Comparison of ENCODE assay signal across 25 mouse cellular contexts in the genomic region with DNA sequence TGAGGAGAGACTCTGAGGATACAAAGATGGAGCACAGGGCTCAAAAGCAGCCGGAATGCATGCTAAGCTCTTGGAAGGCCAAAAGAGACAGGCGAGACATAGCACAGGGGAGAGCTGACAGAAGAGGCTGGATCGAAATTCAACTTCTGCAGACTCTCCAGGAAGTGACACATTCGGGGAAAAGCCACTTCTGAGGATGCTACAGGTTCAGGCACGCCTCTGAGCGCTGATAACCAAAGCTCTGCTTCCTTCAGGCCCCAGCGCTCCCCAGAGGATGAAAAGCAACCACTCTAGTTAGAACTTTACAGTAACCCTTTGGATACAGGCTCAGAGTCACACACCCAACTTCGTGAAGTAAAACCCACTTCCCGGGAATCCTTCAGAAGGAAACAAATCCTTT.
DNase-seq lines count a peak whose midpoint lies in the region; ATAC-seq lines count a peak whose summit lies in the region.
"Had no signal": no experiment of that assay in that cellular context is flagged by ENCODE, and none has a peak within 500 bp of the region (broad histone marks: within the 10 kb centered on the region; RNA-seq: fewer than 3 reads in every experiment).

No protein-coding gene starts in this region.

- no peaks in the 10 kb centered on the region for H3K27me3 ChIP-seq in heart, embryonic 10.5 days (ENCODE audit: insufficient read depth, poor library complexity, severe bottlenecking)
- H3K27me3 ChIP-seq: forebrain, embryonic 15.5 days; heart, embryonic 15.5 days; hindbrain, embryonic 15.5 days; limb, embryonic 13.5 days; liver, embryonic 13.5 days; neural tube, embryonic 15.5 days had no signal

- peak overlapping the region; percentile 24; the same call in 1 of the 2 replicates for H3K27ac ChIP-seq in heart, embryonic 10.5 days
- H3K27ac ChIP-seq: forebrain, embryonic 15.5 days; hindbrain, embryonic 15.5 days; layer of hippocampus, adult 2 months; limb, embryonic 13.5 days; liver, embryonic 13.5 days; neural tube, embryonic 15.5 days; stomach, postnatal 0 days had no signal

- peaks cover 13% of the 10 kb centered on the region; the same call in 1 of the 2 replicates for H3K36me3 ChIP-seq in heart, embryonic 10.5 days
- H3K36me3 ChIP-seq: heart, embryonic 15.5 days; liver, embryonic 13.5 days had no signal

- WGBS in heart, embryonic 10.5 days: 28% methylated on average over 9 of the region's 9 CpGs

- H3K4me3 ChIP-seq in heart, embryonic 10.5 days: no peak overlapping the region
- H3K4me3 ChIP-seq: forebrain, embryonic 15.5 days; heart, embryonic 15.5 days; hindbrain, embryonic 15.5 days; layer of hippocampus, adult 2 months; limb, embryonic 13.5 days; liver, embryonic 13.5 days; neural tube, embryonic 15.5 days had no signal

- no peak for DNase-seq in heart, embryonic 10.5 days (ENCODE audit: low spot score)
- DNase-seq in heart, adult 18-20 months: no peak
- peak; percentile 64 for DNase-seq in 416B (ENCODE audit: low read depth)
- peak; percentile 48 for DNase-seq in thymus, postnatal 14 days
- DNase-seq in cerebellum, postnatal 14 days: no peak
- DNase-seq in gastrocnemius, postnatal 4 days (ENCODE audit: low spot score in 2 of 2): no peak
- DNase-seq in adrenal gland, postnatal 10 days: no peak
- DNase-seq: cerebellum, adult 18-20 months; cerebellum, postnatal 25 days; embryo, embryonic 11 days; gastrocnemius, postnatal 14 days; kidney, postnatal 25 days; layer of hippocampus, postnatal 36 days; liver, embryonic 13.5 days; lung, adult 2 months; lung, postnatal 14 days had no signal

- no peaks in the 10 kb centered on the region for H3K9me3 ChIP-seq in heart, embryonic 10.5 days
- H3K9me3 ChIP-seq: forebrain, embryonic 15.5 days; heart, embryonic 15.5 days; hindbrain, embryonic 15.5 days; limb, embryonic 13.5 days; liver, embryonic 13.5 days; neural tube, embryonic 15.5 days had no signal

- ATAC-seq in activated CD4-positive, CD25-positive, alpha-beta regulatory T cell, adult 4 months: peak; percentile 61
- ATAC-seq: forebrain, embryonic 15.5 days; intestine, postnatal 0 days had no signal

- peaks cover 28% of the 10 kb centered on the region for H3K4me1 ChIP-seq in heart, embryonic 10.5 days
- H3K4me1 ChIP-seq: forebrain, embryonic 15.5 days; hindbrain, embryonic 15.5 days; limb, embryonic 13.5 days; liver, embryonic 13.5 days; neural tube, embryonic 15.5 days had no signal

Comparison
In these comparisons a context has a peak if more than half of its experiments do, and no peak if none do; other contexts are left out.
1. DNase-seq: peak in 416B (single experiment) and thymus, postnatal 14 days (single experiment); none in heart, embryonic 10.5 days (single experiment), heart, adult 18-20 months (0 of 2), cerebellum, postnatal 14 days (0 of 2), gastrocnemius, postnatal 4 days (0 of 2) and adrenal gland, postnatal 10 days (single experiment).